In the genomic region with DNA sequence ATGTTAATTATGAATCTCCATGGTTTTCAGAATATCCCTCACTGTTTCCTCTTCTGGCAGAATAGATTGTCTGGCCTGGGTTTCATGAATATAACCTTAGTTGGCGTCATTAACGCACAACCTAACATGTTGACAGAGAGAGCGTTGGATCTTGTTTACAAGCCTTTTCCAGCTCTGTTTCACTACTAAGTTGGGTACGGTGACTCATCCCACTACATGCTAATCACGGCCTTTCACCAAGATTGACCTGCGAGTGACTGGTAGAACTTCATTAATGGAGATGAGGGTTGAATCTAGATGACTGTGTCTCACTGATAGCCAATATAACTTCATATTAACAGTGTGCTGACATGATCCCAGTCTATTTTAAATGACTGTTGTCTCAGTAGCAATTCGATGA, we compare ENCODE assay signal across 11 mouse cellular contexts.
"Had no signal": no experiment of that assay in that cellular context is flagged by ENCODE, and none has a peak within 500 bp of the region (broad histone marks: within the 10 kb centered on the region; RNA-seq: fewer than 3 reads in every experiment).

No protein-coding gene starts in this region.

- H3K4me3 ChIP-seq: layer of hippocampus, adult 2 months; limb, embryonic 15.5 days; liver, embryonic 12.5 days; midbrain, embryonic 10.5 days; myocyte; neural tube, embryonic 15.5 days had no signal

- H3K27ac ChIP-seq: limb, embryonic 15.5 days; liver, embryonic 12.5 days; midbrain, embryonic 10.5 days; neural tube, embryonic 15.5 days had no signal

- H3K4me1 ChIP-seq: limb, embryonic 15.5 days; midbrain, embryonic 10.5 days; neural tube, embryonic 15.5 days had no signal

- H3K9me3 ChIP-seq: limb, embryonic 15.5 days; liver, embryonic 12.5 days; midbrain, embryonic 10.5 days; neural tube, embryonic 15.5 days had no signal

- DNase-seq: lung, postnatal 10 days; lung, postnatal 4 days; midbrain, embryonic 14.5 days; right cerebral cortex, postnatal 25 days had no signal

- ATAC-seq: liver, embryonic 12.5 days had no signal

- H3K27me3 ChIP-seq: limb, embryonic 15.5 days; liver, embryonic 12.5 days; neural tube, embryonic 15.5 days had no signal

- H3K9ac ChIP-seq: limb, embryonic 15.5 days; liver, embryonic 12.5 days; lung, embryonic 14.5 days; neural tube, embryonic 15.5 days had no signal

- H3K4me2 ChIP-seq: limb, embryonic 15.5 days; liver, embryonic 12.5 days had no signal

- H3K36me3 ChIP-seq: limb, embryonic 15.5 days; liver, embryonic 12.5 days; midbrain, embryonic 10.5 days; neural tube, embryonic 15.5 days had no signal
